Mouse (Mus musculus): ENCODE data around the gene Gm21976. TPM values are rescaled to one million over a fixed set of nuclear protein-coding genes. Genes with fewer than 3 reads are reported as not detected.

The Gm21976 gene
- polyA plus RNA-seq, 1 experiment from 2014 or later, result not detected

DNA sequence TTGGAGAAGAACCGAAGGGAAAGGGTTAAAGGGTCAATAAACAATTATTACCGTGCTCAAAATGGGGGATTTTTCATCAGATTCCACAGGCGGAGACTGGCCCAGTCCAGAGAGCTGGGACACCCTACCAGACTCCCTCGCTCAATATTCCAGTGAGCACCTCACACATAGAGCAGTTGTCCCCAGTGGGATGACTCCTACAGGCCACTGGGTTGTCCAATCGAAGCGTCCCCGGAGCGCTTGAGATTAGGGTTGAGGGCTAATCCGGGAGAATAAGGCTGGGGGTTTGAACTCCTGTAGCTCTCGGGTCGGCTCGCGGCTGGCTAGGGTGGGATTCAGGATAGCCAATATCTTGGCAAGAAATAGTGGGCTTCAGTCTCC is 74.0 kb downstream of the Gm21976 start:
- ATAC-seq (ENCODE audit: low read depth) (peak; percentile 11; the same call in 1 of the 2 replicates), DNase-seq (ENCODE audit: low spot score) (no peak)
- H3K36me3 ChIP-seq (ENCODE audit: control insufficient read depth, insufficient read depth, low read length), result no peaks in the 10 kb centered on the region
- peak overlapping the region; percentile 83 for H3K4me2 ChIP-seq (ENCODE audit: low read depth, low read length)
- H3K4me3 ChIP-seq (ENCODE audit: low read depth, low read length), result peak overlapping the region; percentile 60
- peak overlapping the region; percentile 77 for H3K9ac ChIP-seq (ENCODE audit: low read depth, low read length)
- H3K27ac ChIP-seq (replicated peaks; ENCODE audit: low read depth, low read length), result no peak overlapping the region
- H3K9me3 ChIP-seq (ENCODE audit: control insufficient read depth, low read length), result no peaks in the 10 kb centered on the region
- WGBS, result under 1% methylated on average over 13 of the region's 13 CpGs
- H3K27me3 ChIP-seq (replicated peaks; ENCODE audit: control insufficient read depth, insufficient read depth, low read length), result peaks cover 70% of the 10 kb centered on the region
- H3K4me1 ChIP-seq (ENCODE audit: control insufficient read depth, insufficient read depth, low read length), result peaks cover 4% of the 10 kb centered on the region; the same call in 1 of the 2 replicates

GRCm38 (mm10) chr13:98354090-98354801 is 74.6 kb downstream of the Gm21976 start, which contains the start of gene Foxd1:
Foxd1 (plus strand) TSS chr13:98354242.
- Histone ChIP-seq H3K4me3 (ENCODE audit: low read depth, low read length) (peak within 1 kb of the TSS; percentile 60), H3K9ac (ENCODE audit: low read depth, low read length) (peak within 1 kb of the TSS; percentile 77), H3K4me2 (ENCODE audit: low read depth, low read length) (peak within 1 kb of the TSS; percentile 83), H3K4me1 (ENCODE audit: control insufficient read depth, insufficient read depth, low read length) (peaks cover 4% of the 10 kb centered on the region; the same call in 1 of the 2 replicates), H3K36me3 (ENCODE audit: control insufficient read depth, insufficient read depth, low read length) (no peaks in the 10 kb centered on the region), H3K27ac (replicated peaks; ENCODE audit: low read depth, low read length) (peak within 1 kb of the TSS; percentile 79), H3K27me3 (replicated peaks; ENCODE audit: control insufficient read depth, insufficient read depth, low read length) (peaks cover 75% of the 10 kb centered on the region), H3K9me3 (ENCODE audit: control insufficient read depth, low read length) (no peaks in the 10 kb centered on the region)
- under 1% methylated on average over 30 of the region's 76 CpGs for WGBS
- DNase-seq (ENCODE audit: low spot score) (peak; percentile 90), ATAC-seq (ENCODE audit: low read depth) (peak; percentile 94)

GRCm38 (mm10) chr13:98354871-98355558 is 75.3 kb downstream of the Gm21976 start:
- Histone ChIP-seq H3K36me3 (ENCODE audit: control insufficient read depth, insufficient read depth, low read length) (no peaks in the 10 kb centered on the region), H3K9ac (ENCODE audit: low read depth, low read length) (peak overlapping the region; percentile 77), H3K4me3 (ENCODE audit: low read depth, low read length) (peak overlapping the region; percentile 60), H3K27me3 (replicated peaks; ENCODE audit: control insufficient read depth, insufficient read depth, low read length) (peaks cover 82% of the 10 kb centered on the region), H3K9me3 (ENCODE audit: control insufficient read depth, low read length) (no peaks in the 10 kb centered on the region), H3K27ac (replicated peaks; ENCODE audit: low read depth, low read length) (peak overlapping the region; percentile 79), H3K4me2 (ENCODE audit: low read depth, low read length) (peak overlapping the region; percentile 83), H3K4me1 (ENCODE audit: control insufficient read depth, insufficient read depth, low read length) (peaks cover 4% of the 10 kb centered on the region; the same call in 1 of the 2 replicates)
- ATAC-seq (ENCODE audit: low read depth) (peak; percentile 41), DNase-seq (ENCODE audit: low spot score) (peak; percentile 62)
- 0% methylated on average over 11 of the region's 102 CpGs for WGBS

- Histone ChIP-seq H3K27me3 (replicated peaks; ENCODE audit: control insufficient read depth, insufficient read depth, low read length) (peaks cover 82% of the 10 kb centered on the region), H3K27ac (replicated peaks; ENCODE audit: low read depth, low read length) (peak overlapping the region; percentile 79), H3K4me3 (ENCODE audit: low read depth, low read length) (peak overlapping the region; percentile 60), H3K4me1 (ENCODE audit: control insufficient read depth, insufficient read depth, low read length) (peaks cover 4% of the 10 kb centered on the region; the same call in 1 of the 2 replicates), H3K4me2 (ENCODE audit: low read depth, low read length) (peak overlapping the region; percentile 83), H3K9ac (ENCODE audit: low read depth, low read length) (peak overlapping the region; percentile 77), H3K36me3 (ENCODE audit: control insufficient read depth, insufficient read depth, low read length) (no peaks in the 10 kb centered on the region), H3K9me3 (ENCODE audit: control insufficient read depth, low read length) (no peaks in the 10 kb centered on the region)
- 2% methylated on average over 43 of the region's 81 CpGs for WGBS
- ATAC-seq (ENCODE audit: low read depth), result no peak
- DNase-seq (ENCODE audit: low spot score), result no peak
Observed at GRCm38 (mm10) chr13:98355559-98356111, 75.9 kb downstream of the Gm21976 start.

- peak overlapping the region; percentile 83 for H3K4me2 ChIP-seq (ENCODE audit: low read depth, low read length)
- ATAC-seq (ENCODE audit: low read depth) (no peak), DNase-seq (ENCODE audit: low spot score) (no peak)
- no peaks in the 10 kb centered on the region for H3K9me3 ChIP-seq (ENCODE audit: control insufficient read depth, low read length)
- peak overlapping the region; percentile 60 for H3K4me3 ChIP-seq (ENCODE audit: low read depth, low read length)
- 0 out of 2 replicates have a peak overlapping the region, but pooled peaks have one; percentile 79 for H3K27ac ChIP-seq (replicated peaks; ENCODE audit: low read depth, low read length)
- 10% methylated on average over 9 of the region's 9 CpGs for WGBS
- H3K36me3 ChIP-seq (ENCODE audit: control insufficient read depth, insufficient read depth, low read length), result no peaks in the 10 kb centered on the region
- peaks cover 4% of the 10 kb centered on the region; the same call in 1 of the 2 replicates for H3K4me1 ChIP-seq (ENCODE audit: control insufficient read depth, insufficient read depth, low read length)
- H3K27me3 ChIP-seq (replicated peaks; ENCODE audit: control insufficient read depth, insufficient read depth, low read length), result peaks cover 82% of the 10 kb centered on the region
- H3K9ac ChIP-seq (ENCODE audit: low read depth, low read length), result peak overlapping the region; percentile 77
Observed at GRCm38 (mm10) chr13:98356176-98356972, 76.7 kb downstream of the Gm21976 start.

Other genes with a start within 250 kb of the Gm21976 start
- 9.4 and 11.5 TPM in 2 replicates for gene Arhgef28, start 73.4 kb upstream of the Gm21976 start, polyA plus RNA-seq (2014; fragmentation: Nextera tagmentation; extraction: Ambion mirVana)
- 20.8 and 26.8 TPM in 2 replicates for gene Utp15, start 16.8 kb upstream of the Gm21976 start, polyA plus RNA-seq (2014; fragmentation: Nextera tagmentation; extraction: Ambion mirVana)
- gene Ankra2, start 16.8 kb upstream of the Gm21976 start, polyA plus RNA-seq (2014; fragmentation: Nextera tagmentation; extraction: Ambion mirVana), result 26.6 and 30.2 TPM in 2 replicates
- 674 and 695 TPM in 2 replicates for gene Btf3, start 37.1 kb downstream of the Gm21976 start, polyA plus RNA-seq (2014; fragmentation: Nextera tagmentation; extraction: Ambion mirVana)
- gene Foxd1, start 74.4 kb downstream of the Gm21976 start, polyA plus RNA-seq (2014; fragmentation: Nextera tagmentation; extraction: Ambion mirVana), result 2.9 and 3.6 TPM in 2 replicates
- 1.5 and 2.4 TPM in 2 replicates for gene Gm10320, start 212.1 kb downstream of the Gm21976 start, polyA plus RNA-seq (2014; fragmentation: Nextera tagmentation; extraction: Ambion mirVana)

Data from embryonic facial prominence, embryonic 14.5 days (tissue).